Mouse (Mus musculus): Measurements from ENCODE around the gene Sod2.

DNA sequence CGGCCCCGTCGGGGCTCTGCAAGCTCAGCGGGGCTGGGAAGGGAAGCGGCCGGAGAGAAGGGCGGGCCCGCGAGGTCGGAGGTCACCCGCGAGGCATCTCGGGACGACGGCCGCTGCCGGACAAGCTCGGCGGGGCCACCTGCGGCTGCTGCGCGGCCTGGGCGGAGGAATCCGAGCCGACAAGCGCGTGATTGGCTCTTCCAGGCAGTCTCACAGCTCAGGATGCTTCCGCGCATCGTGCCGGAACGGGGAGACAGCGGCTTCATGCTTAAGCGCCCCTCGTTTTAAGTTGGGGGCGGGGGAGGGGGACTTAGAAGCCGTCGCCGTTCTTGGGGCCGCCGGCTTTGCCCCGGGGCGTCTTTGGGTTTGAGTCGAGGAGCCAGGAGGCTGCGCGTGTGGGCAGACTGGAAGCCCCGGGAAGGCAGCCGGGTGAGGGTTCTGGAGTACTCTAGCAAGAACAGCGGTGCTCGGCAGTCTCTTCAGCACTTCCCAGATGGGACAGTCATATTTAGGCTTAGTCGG, 14.1 kb upstream of the Sod2 start:
- TF ChIP-seq CTCF (IDR thresholded peaks at IDR 0.05) (0 out of 2 replicates have a peak, but pooled peaks have one; percentile 3), POLR2A (IDR thresholded peaks at IDR 0.05; ENCODE audit: insufficient read depth, low read depth, low read length) (peak; percentile 87)
